Mouse (Mus musculus): ENCODE data around the gene Lama5.

Gene Lama5

DNA sequence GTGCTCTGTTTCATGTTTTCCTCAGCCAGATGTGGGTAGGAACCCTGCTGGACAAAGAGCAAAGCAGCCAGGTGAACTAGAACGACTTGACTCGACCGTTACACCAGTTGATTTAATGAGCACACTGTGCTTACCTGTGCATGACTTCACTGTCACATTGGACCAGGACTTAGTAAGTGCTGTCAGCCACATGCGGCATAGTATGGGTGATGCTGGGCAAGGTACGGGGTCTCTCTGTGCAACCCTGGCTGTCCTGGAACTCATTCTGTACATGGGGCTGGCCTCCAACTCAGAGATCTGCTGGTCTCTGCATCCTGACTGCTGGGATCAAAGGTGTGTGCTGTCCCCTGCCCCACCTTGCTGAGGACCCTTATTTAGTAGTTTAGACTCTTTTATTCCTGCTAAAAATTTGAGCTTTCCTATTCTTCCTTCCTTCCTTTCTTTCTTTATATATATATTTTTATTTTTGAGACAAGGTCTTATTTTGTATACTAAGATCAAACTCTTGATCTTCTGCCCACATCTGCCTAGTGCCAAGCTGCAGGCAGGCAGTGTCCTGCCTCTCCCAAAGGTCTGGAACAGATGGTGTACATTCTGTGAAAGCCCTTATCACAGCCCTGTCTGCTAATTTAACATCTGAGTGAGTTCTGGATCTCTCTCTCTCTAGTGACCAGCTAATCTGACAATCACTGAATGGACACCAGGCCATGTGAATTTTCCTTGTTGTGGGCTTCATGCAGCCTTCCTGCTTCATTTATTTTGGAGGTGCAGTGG is 29.0 kb upstream of the Lama5 start:
- peak in 1 of 2 experiments; percentile 33 for DNase-seq (ENCODE audit: low spot score in 2 of 2)

- DNase-seq (ENCODE audit: low spot score in 2 of 2): no peak
Measured at GRCm38 (mm10) chr2:180251838-180252237, 26.2 kb upstream of the Lama5 start.

DNA sequence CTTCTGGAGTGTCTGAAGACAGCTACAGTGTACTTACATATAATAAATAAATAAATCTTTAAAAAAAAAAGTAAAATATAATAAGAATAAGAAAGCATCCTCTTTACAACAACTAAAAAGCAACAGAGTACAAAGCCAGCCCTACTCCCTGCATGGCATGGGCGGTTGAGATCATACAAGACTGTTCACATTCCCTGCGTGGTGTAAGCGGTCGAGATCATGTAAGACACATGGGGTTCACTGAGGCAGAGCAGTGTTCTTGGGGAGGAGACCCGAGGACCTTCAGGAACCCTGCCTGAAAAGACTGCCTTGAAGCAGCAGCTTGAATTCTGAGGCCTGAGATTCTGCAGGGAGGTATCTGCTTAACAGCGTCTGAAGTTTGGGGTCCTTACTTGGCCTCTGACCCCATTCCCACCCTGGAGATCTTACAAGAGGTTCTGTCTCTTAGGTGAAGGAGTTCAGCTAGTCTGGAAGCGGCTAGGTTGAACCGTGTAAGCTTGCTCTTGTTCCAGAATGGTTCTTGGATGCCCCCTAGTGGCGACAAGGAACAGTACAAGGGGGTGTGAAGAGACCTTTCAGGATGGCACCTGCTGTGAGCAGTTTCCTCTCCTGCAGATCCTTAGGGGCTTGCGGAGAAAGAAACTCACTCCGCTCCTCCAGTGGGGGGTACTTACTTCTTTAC is 25.4 kb upstream of the Lama5 start:
- peak; percentile 88 to 91 for DNase-seq (ENCODE audit: low spot score in 2 of 2)

- no peak for DNase-seq (ENCODE audit: low spot score in 2 of 2)
Measured at GRCm38 (mm10) chr2:180248947-180249660, 23.4 kb upstream of the Lama5 start.

DNA sequence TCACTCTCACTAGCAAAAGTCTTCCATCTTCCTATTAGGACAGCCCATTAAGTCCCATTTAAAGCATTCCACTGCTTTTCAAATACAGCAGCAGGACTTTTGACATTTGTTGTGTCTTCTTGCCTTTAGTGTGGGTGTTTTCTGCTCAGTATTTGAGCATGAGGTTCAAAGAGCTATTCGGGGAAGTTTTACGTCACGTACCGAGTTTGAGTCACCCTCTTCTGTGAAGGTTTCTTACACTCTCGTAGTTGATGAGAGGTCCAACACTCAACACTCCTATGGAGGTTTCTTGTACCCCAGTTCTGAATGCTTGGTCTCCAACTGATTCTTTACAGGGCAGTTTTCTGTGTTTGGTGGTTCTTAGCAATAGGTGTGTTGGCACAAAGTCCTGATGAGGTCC is 22.3 kb upstream of the Lama5 start:
- no peak for DNase-seq (ENCODE audit: low spot score in 2 of 2)

DNA sequence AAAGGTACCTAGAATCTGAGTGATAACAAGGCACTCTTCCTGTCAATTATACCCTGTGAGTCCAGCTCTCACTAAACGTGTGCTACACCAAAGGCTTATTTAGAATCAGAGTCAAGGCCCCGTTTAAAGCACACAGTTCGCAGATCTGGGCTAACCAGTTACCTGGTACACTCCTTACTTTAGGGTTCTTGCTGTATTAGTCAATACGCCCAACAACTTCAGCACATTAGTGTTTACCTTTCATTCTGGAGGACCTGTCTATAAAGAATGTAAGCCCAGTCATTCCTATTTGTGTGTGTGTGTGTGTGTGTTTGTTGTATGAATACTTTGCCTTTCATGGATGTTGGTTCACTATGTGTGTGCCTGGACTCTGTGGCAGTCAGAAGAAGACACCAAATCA is 17.4 kb upstream of the Lama5 start:
- no peak for DNase-seq (ENCODE audit: low spot score in 2 of 2)

- DNase-seq (ENCODE audit: low spot score in 2 of 2): no peak
Measured at GRCm38 (mm10) chr2:180238591-180238990, 12.9 kb upstream of the Lama5 start.

- DNase-seq (ENCODE audit: low spot score in 2 of 2): no peak
Measured at GRCm38 (mm10) chr2:180237601-180238345, 12.1 kb upstream of the Lama5 start.

DNA sequence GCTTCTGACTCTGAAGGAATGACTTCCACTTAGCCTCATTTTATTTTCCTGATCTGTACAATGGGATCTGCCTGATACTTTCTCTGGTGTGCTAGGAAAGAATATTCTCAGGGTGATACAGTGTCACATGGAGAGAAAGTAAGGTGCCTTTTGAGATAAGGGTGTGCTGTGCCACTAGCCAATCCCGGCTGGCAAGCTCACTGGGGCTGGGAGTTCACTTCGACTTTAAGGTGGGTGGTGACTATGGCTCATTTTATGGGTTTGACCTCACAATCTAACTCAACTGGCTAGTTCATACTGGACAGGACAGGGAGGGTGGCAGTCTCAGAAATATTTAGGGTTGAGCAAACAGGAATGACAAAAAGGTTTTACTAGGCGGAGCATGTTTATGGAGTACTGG is 11.3 kb upstream of the Lama5 start:
- no peak for DNase-seq (ENCODE audit: low spot score in 2 of 2)

DNA sequence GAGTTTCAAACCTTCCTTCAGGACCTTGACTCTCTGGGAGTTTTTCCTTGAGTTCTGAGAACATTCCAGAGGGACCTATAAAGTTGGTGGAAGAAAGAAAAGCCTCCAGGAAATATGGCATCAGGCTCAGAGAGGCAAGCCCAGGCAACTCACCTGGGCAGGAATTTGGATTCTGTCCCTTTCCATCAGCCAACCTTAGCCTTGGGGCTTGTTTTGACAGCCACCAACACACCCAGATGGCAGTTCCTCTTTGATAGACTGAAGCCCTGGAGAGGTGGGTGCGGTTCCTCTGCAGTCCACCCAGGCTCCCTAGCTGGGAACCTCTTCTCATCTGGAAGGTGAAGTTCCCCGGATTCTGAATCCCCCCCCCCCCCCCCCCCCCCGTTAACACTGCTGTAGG is 10.8 kb upstream of the Lama5 start:
- no peak for DNase-seq (ENCODE audit: low spot score in 2 of 2)

DNA sequence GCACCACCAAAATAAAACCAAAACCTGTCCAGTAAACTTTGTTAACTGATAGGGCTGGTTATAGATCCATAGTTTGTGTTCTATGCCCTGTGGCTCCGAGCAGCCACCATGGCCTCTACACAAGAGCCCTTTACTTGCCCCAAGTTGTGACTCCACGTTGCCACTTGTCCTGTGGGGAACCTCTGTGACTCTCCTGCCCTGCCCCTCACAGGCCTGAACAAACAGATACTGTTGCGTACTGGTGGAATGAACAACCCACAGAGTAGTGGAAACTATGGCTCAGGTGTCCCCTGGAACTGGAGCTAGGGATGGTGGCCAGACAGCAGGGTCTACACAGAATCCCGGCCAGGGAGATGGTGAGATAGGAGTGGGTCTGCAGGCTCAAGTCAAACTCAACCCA is 10.1 kb upstream of the Lama5 start:
- no peak for DNase-seq (ENCODE audit: low spot score in 2 of 2)

- no peak for DNase-seq (ENCODE audit: low spot score in 2 of 2)
Measured at GRCm38 (mm10) chr2:180234980-180235379, 9.3 kb upstream of the Lama5 start.

DNA sequence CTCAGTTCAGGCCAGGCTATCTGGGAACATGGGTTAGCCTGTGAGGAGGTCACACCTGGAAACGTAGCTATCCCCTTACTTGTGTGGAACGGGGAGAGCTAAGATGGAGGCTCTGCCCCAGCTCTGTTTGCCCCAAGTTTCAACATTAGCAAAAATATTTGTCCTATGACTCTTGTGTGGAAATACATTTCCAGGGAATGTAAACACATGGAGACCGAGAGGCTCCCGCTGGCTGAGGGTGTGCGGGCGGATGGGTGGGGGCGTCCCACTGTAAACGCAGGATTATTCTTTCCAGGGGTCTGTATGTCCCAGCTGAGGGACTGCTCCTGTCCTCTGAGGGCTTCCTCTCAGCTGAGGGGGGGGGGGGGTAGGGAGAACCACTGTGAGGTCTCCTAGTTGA is 8.7 kb upstream of the Lama5 start:
- DNase-seq (ENCODE audit: low spot score in 2 of 2): no peak

DNA sequence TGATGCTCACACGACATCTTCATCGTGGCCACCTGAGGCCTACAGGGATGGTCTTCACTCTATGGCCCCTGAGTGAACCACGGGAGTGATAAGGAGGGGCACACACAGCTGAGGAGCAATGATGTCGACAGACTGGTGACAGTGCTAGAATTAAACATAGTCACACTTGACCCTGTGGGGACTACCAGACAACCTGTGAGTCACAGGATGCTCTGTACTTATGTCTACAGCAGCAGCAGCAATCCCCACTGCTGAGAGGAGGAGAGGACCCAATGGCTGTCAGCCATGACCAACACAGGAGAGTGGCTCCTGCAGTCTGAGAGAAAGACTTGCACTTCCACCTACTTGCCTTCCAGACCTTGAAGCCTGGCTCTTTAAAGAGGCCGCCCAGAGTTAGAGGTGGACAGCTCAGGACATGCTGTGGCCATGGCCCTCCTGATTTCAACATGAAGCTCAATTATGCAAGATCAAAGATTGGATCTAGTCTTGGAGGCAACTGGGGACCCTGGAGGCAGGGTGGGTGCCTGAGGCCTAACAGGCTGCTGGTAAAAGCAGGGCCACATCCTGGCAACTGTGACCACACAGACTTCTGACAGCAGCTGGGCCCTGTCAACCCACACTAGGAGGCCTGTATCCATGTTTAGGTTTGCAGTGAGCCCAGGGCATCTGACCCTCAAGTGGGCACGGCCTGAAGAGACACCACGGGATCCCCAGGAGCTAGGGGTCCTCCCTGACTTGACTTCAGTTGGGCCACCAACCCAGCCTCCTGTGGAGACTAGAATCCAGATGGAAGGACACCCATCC is 7.6 kb upstream of the Lama5 start:
- DNase-seq (ENCODE audit: low spot score in 2 of 2): no peak

DNA sequence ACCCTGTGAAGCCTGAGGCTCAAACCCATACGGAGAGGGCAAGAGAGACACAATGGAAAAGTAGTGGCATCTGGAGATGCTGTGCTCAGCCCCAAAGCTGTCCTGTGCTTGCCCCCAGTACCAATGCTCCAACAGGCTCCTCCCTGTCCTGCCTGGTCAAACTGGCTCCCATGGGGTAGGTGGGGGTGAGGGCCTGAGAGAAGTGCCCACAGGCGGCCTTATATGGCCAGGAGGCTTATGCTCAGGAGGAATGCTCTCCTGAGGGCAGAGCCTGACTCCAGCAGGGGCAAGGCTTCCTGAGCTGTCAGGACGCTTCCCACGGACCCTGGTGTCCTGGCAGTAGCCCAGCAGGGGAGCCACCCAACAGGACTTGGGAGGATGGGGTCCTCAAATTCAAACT is 4.8 kb upstream of the Lama5 start:
- no peak for DNase-seq (ENCODE audit: low spot score in 2 of 2)

GRCm38 (mm10) chr2:180229129-180229528 is 3.5 kb upstream of the Lama5 start:
- DNase-seq (ENCODE audit: low spot score in 2 of 2): no peak

DNA sequence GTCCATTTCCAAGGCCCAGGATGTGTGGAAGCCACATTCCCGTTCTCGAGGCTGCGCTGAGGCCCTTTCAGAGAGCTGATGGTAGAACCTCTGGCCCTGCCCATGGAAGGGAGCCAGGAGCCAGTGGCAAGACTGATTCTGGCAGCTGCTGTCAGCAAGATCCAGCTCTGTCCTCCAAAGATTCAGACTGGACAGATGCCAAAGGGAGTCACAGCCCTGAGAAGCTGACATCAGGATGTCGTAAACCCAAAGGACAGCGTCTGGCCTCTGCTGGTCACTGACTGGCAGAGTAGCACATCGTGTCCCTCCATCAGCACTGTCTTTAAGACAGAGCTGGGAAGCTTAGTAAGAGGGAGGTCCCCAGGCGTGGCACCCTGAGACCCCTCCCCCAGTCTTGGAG is 2.9 kb upstream of the Lama5 start:
- no peak for DNase-seq (ENCODE audit: low spot score in 2 of 2)

GRCm38 (mm10) chr2:180228060-180228458 is 2.4 kb upstream of the Lama5 start:
- DNase-seq (ENCODE audit: low spot score in 2 of 2): no peak

- peak in 1 of 2 experiments; percentile 43 for DNase-seq (ENCODE audit: low spot score in 2 of 2)
Measured at GRCm38 (mm10) chr2:180227262-180228059, 1.8 kb upstream of the Lama5 start.

GRCm38 (mm10) chr2:180225044-180225761 is 456 bp downstream of the Lama5 start:
- no peak for DNase-seq (ENCODE audit: low spot score in 2 of 2)

Measured in right cerebral cortex, postnatal 10 days (tissue).